Mouse (Mus musculus) heart, embryonic 15.5 days (tissue): ENCODE data around the gene Stap2. TPM values are rescaled to one million over a fixed set of nuclear protein-coding genes. Genes with fewer than 3 reads are reported as not detected.

Source experiments
- ATAC-seq: fragments of 200-750 bp; cut with Nextera tagmentation; replicated peaks from 2 replicates; pipeline ENCODE4 v1.8.0; 2017; ENCODE audit warnings: low read depth, moderate TSS enrichment; ENCODE audit not compliant: insufficient number of reproducible peaks, insufficient read depth, low FRiP score
- H3K27ac ChIP-seq: fragments of 300-500 bp; sonication (generic); 2 replicates; pipeline ENCODE4 v1.5.1; 2015; ENCODE audit warnings: mild to moderate bottlenecking, inconsistent platforms
- H3K27me3 ChIP-seq: fragments of 300-500 bp; sonication (generic); 2 replicates; pipeline ENCODE4 v1.6.1; 2015; ENCODE audit warnings: inconsistent platforms
- H3K36me3 ChIP-seq: fragments of 300-500 bp; sonication (generic); 2 replicates; pipeline ENCODE4 v1.6.1; 2015; ENCODE audit warnings: mild to moderate bottlenecking, inconsistent platforms
- H3K4me1 ChIP-seq: fragments of 300-500 bp; sonication (generic); replicated peaks from 2 replicates; pipeline ENCODE4 v1.6.1; 2015; ENCODE audit warnings: inconsistent platforms
- H3K4me2 ChIP-seq: fragments of 300-500 bp; sonication (generic); 2 replicates; pipeline ENCODE4 v1.6.1; 2015; ENCODE audit warnings: inconsistent platforms, mild to moderate bottlenecking, moderate library complexity
- H3K4me3 ChIP-seq: fragments of 300-500 bp; sonication (generic); 2 replicates; pipeline ENCODE4 v1.5.1; 2015; ENCODE audit warnings: mild to moderate bottlenecking, inconsistent platforms
- H3K9ac ChIP-seq: fragments of 300-500 bp; sonication (generic); 2 replicates; pipeline ENCODE4 v1.6.1; 2015; ENCODE audit warnings: mild to moderate bottlenecking, inconsistent platforms
- H3K9me3 ChIP-seq: fragments of 300-500 bp; sonication (generic); replicated peaks from 2 replicates; pipeline ENCODE4 v1.6.1; 2016; ENCODE audit warnings: inconsistent platforms
- WGBS: fragments of 180-500 bp; shearing (Covaris S2); methylation state at CpG from one replicate; pipeline ENCODE4 v1.1.7; 2015; ENCODE audit warnings: mixed read lengths; 5-methylcytosine and 5-hydroxymethylcytosine counted together
- polyA plus RNA-seq: library from polyadenylated mRNA; unstranded; fragments of >200 nt; fragmentation: Nextera tagmentation; extraction: Ambion mirVana; gene quantifications from 2 replicates; pipeline ENCODE4 v1.2.1, GENCODE M21; 2015

The Stap2 gene
- polyA plus RNA-seq, 1 experiment from 2014 or later = 13.7 TPM

- Histone ChIP-seq H3K36me3 (peaks cover 8% of the 10 kb centered on the region; the same call in 1 of the 2 replicates), H3K9me3 (no peaks in the 10 kb centered on the region), H3K27me3 (no peaks in the 10 kb centered on the region), H3K4me1 (peaks cover 80% of the 10 kb centered on the region), H3K4me2 (no peak overlapping the region), H3K9ac (no peak overlapping the region; the same call in 1 of the 2 replicates), H3K4me3 (no peak overlapping the region), H3K27ac (no peak overlapping the region)
- no peak for ATAC-seq
- 42% methylated on average over 2 of the region's 2 CpGs for WGBS
These were observed 19.1 kb upstream of the Stap2 start for GRCm38 (mm10) chr17:56024476-56024875.

- WGBS = 44% methylated on average over 5 of the region's 5 CpGs
- H3K36me3 ChIP-seq = peaks cover 16% of the 10 kb centered on the region
- no peak overlapping the region for H3K9ac ChIP-seq
- H3K4me2 ChIP-seq = no peak overlapping the region
- H3K9me3 ChIP-seq = no peaks in the 10 kb centered on the region
- no peaks in the 10 kb centered on the region for H3K27me3 ChIP-seq
- H3K4me1 ChIP-seq = peaks cover 81% of the 10 kb centered on the region
- no peak for ATAC-seq
- no peak overlapping the region for H3K4me3 ChIP-seq
- H3K27ac ChIP-seq = peak overlapping the region; percentile 15; the same call in 1 of the 2 replicates
These were observed 18.0 kb upstream of the Stap2 start for GRCm38 (mm10) chr17:56023386-56023785.

- 76% methylated on average over 4 of the region's 4 CpGs for WGBS
- Histone ChIP-seq H3K27me3 (no peaks in the 10 kb centered on the region), H3K4me1 (peaks cover 78% of the 10 kb centered on the region), H3K4me2 (no peak overlapping the region), H3K4me3 (no peak overlapping the region), H3K9me3 (no peaks in the 10 kb centered on the region), H3K9ac (no peak overlapping the region), H3K36me3 (peaks cover 20% of the 10 kb centered on the region), H3K27ac (no peak overlapping the region)
- no peak for ATAC-seq
These were observed 17.6 kb upstream of the Stap2 start for GRCm38 (mm10) chr17:56022989-56023290.

- Histone ChIP-seq H3K36me3 (peaks cover 26% of the 10 kb centered on the region), H3K4me1 (peaks cover 72% of the 10 kb centered on the region), H3K4me3 (no peak overlapping the region), H3K27ac (no peak overlapping the region), H3K27me3 (no peaks in the 10 kb centered on the region), H3K4me2 (no peak overlapping the region), H3K9me3 (no peaks in the 10 kb centered on the region), H3K9ac (no peak overlapping the region)
- 87% methylated on average over 2 of the region's 2 CpGs for WGBS
- ATAC-seq = no peak
These were observed 17.0 kb upstream of the Stap2 start for GRCm38 (mm10) chr17:56022131-56022988.

- Histone ChIP-seq H3K4me2 (no peak overlapping the region), H3K27ac (no peak overlapping the region; the same call in 1 of the 2 replicates), H3K27me3 (no peaks in the 10 kb centered on the region), H3K4me3 (no peak overlapping the region), H3K9ac (no peak overlapping the region), H3K36me3 (peaks cover 36% of the 10 kb centered on the region), H3K4me1 (peaks cover 62% of the 10 kb centered on the region), H3K9me3 (no peaks in the 10 kb centered on the region)
- ATAC-seq = no peak
- 82% methylated on average over 4 of the region's 4 CpGs for WGBS
These were observed 16.0 kb upstream of the Stap2 start for GRCm38 (mm10) chr17:56021161-56021910.

GRCm38 (mm10) chr17:56020400-56021084 lies 15.2 kb upstream of the Stap2 start:
- ATAC-seq = no peak
- Histone ChIP-seq H3K4me1 (peaks cover 54% of the 10 kb centered on the region), H3K36me3 (peaks cover 44% of the 10 kb centered on the region), H3K4me3 (no peak overlapping the region), H3K9ac (no peak overlapping the region), H3K4me2 (no peak overlapping the region), H3K9me3 (no peaks in the 10 kb centered on the region), H3K27me3 (no peaks in the 10 kb centered on the region), H3K27ac (no peak overlapping the region)
- 76% methylated on average over 6 of the region's 6 CpGs for WGBS

- H3K27me3 ChIP-seq = no peaks in the 10 kb centered on the region
- no peak overlapping the region for H3K27ac ChIP-seq
- peaks cover 35% of the 10 kb centered on the region for H3K4me1 ChIP-seq
- H3K4me2 ChIP-seq = no peak overlapping the region
- peaks cover 58% of the 10 kb centered on the region for H3K36me3 ChIP-seq
- no peak overlapping the region for H3K4me3 ChIP-seq
- WGBS = 68% methylated on average over 20 of the region's 20 CpGs
- ATAC-seq = peak; percentile 30; the same call in 1 of the 2 replicates
- no peaks in the 10 kb centered on the region for H3K9me3 ChIP-seq
- H3K9ac ChIP-seq = no peak overlapping the region
These were observed 13.2 kb upstream of the Stap2 start for GRCm38 (mm10) chr17:56018347-56019131.

- no peak for ATAC-seq
- no peak overlapping the region for H3K4me2 ChIP-seq
- H3K9ac ChIP-seq = no peak overlapping the region
- WGBS = 84% methylated on average over 7 of the region's 7 CpGs
- no peaks in the 10 kb centered on the region for H3K9me3 ChIP-seq
- no peak overlapping the region for H3K4me3 ChIP-seq
- H3K4me1 ChIP-seq = peaks cover 28% of the 10 kb centered on the region
- no peak overlapping the region for H3K27ac ChIP-seq
- H3K27me3 ChIP-seq = no peaks in the 10 kb centered on the region
- peaks cover 64% of the 10 kb centered on the region for H3K36me3 ChIP-seq
These were observed 12.5 kb upstream of the Stap2 start for GRCm38 (mm10) chr17:56017848-56018247.

- no peaks in the 10 kb centered on the region for H3K9me3 ChIP-seq
- no peak for ATAC-seq
- no peak overlapping the region for H3K27ac ChIP-seq
- 79% methylated on average over 15 of the region's 15 CpGs for WGBS
- no peaks in the 10 kb centered on the region for H3K27me3 ChIP-seq
- H3K4me3 ChIP-seq = no peak overlapping the region
- peaks cover 64% of the 10 kb centered on the region for H3K36me3 ChIP-seq
- no peak overlapping the region for H3K4me2 ChIP-seq
- peaks cover 22% of the 10 kb centered on the region for H3K4me1 ChIP-seq
- H3K9ac ChIP-seq = no peak overlapping the region
These were observed 11.7 kb upstream of the Stap2 start for GRCm38 (mm10) chr17:56016793-56017785.

- no peak overlapping the region for H3K27ac ChIP-seq
- H3K9me3 ChIP-seq = no peaks in the 10 kb centered on the region
- ATAC-seq = no peak
- no peak overlapping the region for H3K9ac ChIP-seq
- H3K4me1 ChIP-seq = peaks cover 14% of the 10 kb centered on the region
- H3K4me2 ChIP-seq = no peak overlapping the region
- 88% methylated on average over 8 of the region's 8 CpGs for WGBS
- no peak overlapping the region for H3K4me3 ChIP-seq
- no peaks in the 10 kb centered on the region for H3K27me3 ChIP-seq
- H3K36me3 ChIP-seq = peaks cover 71% of the 10 kb centered on the region
These were observed 11.0 kb upstream of the Stap2 start for GRCm38 (mm10) chr17:56016382-56016781.
